Mouse (Mus musculus): ENCODE measurements around the gene Tial1. TPM values are rescaled to one million over a fixed set of nuclear protein-coding genes. Genes with fewer than 3 reads are reported as not detected.

Gene Tial1
- polyA plus RNA-seq, 1 experiment from 2014 or later = 28.5 TPM

DNA sequence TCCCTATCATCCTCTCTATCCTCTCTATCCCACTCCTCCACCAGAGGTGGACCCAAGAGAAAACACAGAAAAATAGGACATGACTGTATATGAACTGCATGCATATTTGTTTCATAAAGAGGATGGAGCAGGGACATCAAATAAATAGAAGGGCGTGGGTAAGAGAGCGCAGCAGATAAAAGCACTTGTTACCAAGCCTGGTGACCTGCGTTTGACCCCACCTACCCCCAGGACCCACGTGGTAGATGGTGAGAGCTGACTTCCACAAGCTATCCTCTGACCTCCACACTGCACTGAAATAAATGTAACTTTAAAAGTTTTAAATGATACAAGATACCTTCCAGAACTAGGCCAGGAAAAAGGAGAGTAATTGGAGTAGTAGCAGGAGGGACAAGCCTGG is 67.8 kb downstream of the Tial1 start:
- Histone ChIP-seq H3K4me3 (replicated peaks) (no peak overlapping the region), H3K9ac (no peak overlapping the region), H3K4me2 (replicated peaks) (no peak overlapping the region), H3K4me1 (peaks cover 23% of the 10 kb centered on the region; the same call in 1 of the 2 replicates), H3K9me3 (replicated peaks) (no peaks in the 10 kb centered on the region), H3K36me3 (no peaks in the 10 kb centered on the region), H3K27me3 (no peaks in the 10 kb centered on the region), H3K27ac (replicated peaks) (no peak overlapping the region)
- ATAC-seq (ENCODE audit: insufficient number of reproducible peaks, low FRiP score, low TSS enrichment, low read depth) = no peak
- WGBS = 67% methylated on average over 4 of the region's 4 CpGs

- WGBS = 28% methylated on average over 5 of the region's 5 CpGs
- Histone ChIP-seq H3K4me2 (replicated peaks) (no peak overlapping the region), H3K27me3 (no peaks in the 10 kb centered on the region), H3K4me1 (peaks cover 23% of the 10 kb centered on the region; the same call in 1 of the 2 replicates), H3K4me3 (replicated peaks) (no peak overlapping the region), H3K36me3 (no peaks in the 10 kb centered on the region), H3K9ac (no peak overlapping the region), H3K27ac (replicated peaks) (no peak overlapping the region), H3K9me3 (replicated peaks) (no peaks in the 10 kb centered on the region)
- no peak for ATAC-seq (ENCODE audit: insufficient number of reproducible peaks, low FRiP score, low TSS enrichment, low read depth)
Observed at GRCm38 (mm10) chr7:128392972-128393314, 68.6 kb downstream of the Tial1 start.

DNA sequence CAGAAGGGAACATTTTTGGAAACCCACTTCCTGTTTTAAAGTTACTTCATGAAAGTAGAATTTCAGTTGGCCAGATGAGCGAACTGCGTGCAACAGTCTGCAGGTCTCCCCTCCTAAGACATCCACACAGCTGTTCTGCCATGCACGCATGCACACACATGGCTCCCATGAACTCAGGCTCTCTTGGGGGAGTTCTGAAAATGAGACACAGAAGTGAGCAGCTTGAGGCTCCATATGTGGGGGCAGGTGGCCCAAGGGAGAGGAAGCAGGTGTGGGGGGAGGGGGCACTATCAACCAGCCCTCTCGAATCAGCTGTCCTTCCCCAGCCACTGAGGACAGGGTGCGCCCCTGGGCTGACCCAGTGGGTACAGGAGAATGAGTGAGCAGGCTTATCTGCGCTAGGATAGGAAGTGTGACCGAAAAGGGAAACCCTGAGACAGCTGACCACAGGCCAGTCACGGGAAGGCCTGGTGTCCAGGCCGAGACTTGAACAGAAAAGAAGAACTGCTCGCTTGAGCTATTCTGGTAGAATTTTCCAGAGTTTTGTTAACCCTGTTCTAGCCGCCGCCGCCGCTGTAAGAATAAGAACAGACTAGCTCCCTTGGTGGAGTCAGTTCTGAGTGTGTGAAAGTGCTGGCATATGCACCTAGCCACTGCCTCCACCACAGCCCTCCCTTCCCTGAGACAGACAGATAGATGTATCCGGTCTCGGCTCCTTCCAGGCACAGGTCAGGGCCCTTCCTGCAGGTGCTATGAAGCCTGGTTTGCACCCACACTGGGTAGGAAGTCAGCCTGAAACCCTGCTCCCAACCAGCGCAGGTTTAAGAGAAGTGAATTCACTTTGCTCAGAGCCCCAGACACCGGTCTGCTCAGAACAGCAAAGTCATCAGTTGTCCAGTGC is 69.2 kb downstream of the Tial1 start:
- Histone ChIP-seq H3K4me1 (peaks cover 23% of the 10 kb centered on the region; the same call in 1 of the 2 replicates), H3K4me2 (replicated peaks) (no peak overlapping the region), H3K9ac (no peak overlapping the region), H3K9me3 (replicated peaks) (no peaks in the 10 kb centered on the region), H3K36me3 (no peaks in the 10 kb centered on the region), H3K4me3 (replicated peaks) (no peak overlapping the region), H3K27ac (replicated peaks) (no peak overlapping the region; the same call in 1 of the 2 replicates), H3K27me3 (no peaks in the 10 kb centered on the region)
- ATAC-seq (ENCODE audit: insufficient number of reproducible peaks, low FRiP score, low TSS enrichment, low read depth) = no peak
- WGBS = 68% methylated on average over 18 of the region's 18 CpGs

DNA sequence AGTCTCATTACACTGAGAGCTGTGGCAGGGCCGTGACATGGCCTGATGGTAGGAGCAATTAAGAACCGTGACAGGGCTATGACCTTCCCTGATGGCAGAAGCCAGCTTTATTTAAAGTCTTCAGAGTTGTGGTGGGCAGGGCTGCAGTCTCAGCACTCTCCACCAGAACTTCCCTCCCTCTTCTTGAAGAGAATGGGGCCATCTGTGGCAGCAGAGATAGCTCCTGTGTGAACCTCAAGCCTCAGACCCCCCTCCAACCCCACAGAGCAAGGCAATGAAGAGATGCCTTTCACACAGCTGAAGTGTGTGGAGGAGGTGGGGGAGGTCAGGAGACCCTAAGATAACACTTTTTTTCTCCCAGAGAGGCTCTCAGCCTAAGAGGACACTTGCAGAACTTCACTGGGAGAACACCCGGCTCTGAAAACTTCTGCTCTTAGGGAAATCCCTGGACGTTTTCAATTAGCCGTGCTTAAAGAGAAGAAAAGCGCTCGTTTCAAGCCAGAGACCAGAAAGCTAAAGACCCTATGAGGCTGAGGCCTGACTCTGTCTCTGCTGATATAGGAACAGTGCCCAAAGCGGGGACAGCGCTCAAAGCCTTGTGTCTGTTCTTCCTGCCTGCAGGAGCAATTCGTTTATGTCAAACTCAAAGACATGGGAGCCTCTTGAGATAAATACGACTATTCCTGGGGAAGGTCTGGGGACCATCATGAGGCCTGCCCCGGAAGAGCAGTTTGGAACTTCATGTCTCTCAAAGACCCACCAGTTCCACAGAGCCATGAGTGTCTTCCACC is 70.1 kb downstream of the Tial1 start:
- Histone ChIP-seq H3K9ac (no peak overlapping the region), H3K4me2 (replicated peaks) (no peak overlapping the region), H3K27ac (replicated peaks) (peak overlapping the region; percentile 60), H3K27me3 (no peaks in the 10 kb centered on the region), H3K4me3 (replicated peaks) (no peak overlapping the region), H3K9me3 (replicated peaks) (no peaks in the 10 kb centered on the region), H3K4me1 (peaks cover 23% of the 10 kb centered on the region; the same call in 1 of the 2 replicates), H3K36me3 (no peaks in the 10 kb centered on the region)
- ATAC-seq (ENCODE audit: insufficient number of reproducible peaks, low FRiP score, low TSS enrichment, low read depth) = no peak
- 36% methylated on average over 12 of the region's 12 CpGs for WGBS

Small RNAs within 50 kb of the gene (microRNA-seq; reads per million reads assigned to microRNA genes)
- gene Gm24365 (ENCODE audit: borderline number of aligned reads) = not detected

Other genes with a start within 250 kb of the Tial1 start
- gene Armc5, start 224.4 kb downstream of the Tial1 start, polyA plus RNA-seq (2015; fragmentation: Nextera tagmentation; extraction: Ambion mirVana) = 19.4 and 19.6 TPM in 2 replicates
- 7.8 and 9.1 TPM in 2 replicates for gene 9130023H24Rik, start 223.7 kb downstream of the Tial1 start, polyA plus RNA-seq (2015; fragmentation: Nextera tagmentation; extraction: Ambion mirVana)
- gene Tgfb1i1, start 214.9 kb downstream of the Tial1 start, polyA plus RNA-seq (2015; fragmentation: Nextera tagmentation; extraction: Ambion mirVana) = 86.1 and 86.5 TPM in 2 replicates
- gene Slc5a2, start 196.1 kb downstream of the Tial1 start, polyA plus RNA-seq (2015; fragmentation: Nextera tagmentation; extraction: Ambion mirVana) = not detected in 2 replicates
- 26.6 and 27.0 TPM in 2 replicates for gene BC017158, start 163.5 kb downstream of the Tial1 start, polyA plus RNA-seq (2015; fragmentation: Nextera tagmentation; extraction: Ambion mirVana)
- 14.0 and 14.8 TPM in 2 replicates for gene Rgs10, start 43.0 kb downstream of the Tial1 start, polyA plus RNA-seq (2015; fragmentation: Nextera tagmentation; extraction: Ambion mirVana)
- gene Bag3, start 61.9 kb upstream of the Tial1 start, polyA plus RNA-seq (2015; fragmentation: Nextera tagmentation; extraction: Ambion mirVana) = 22.1 and 22.5 TPM in 2 replicates
- gene Inpp5f, start 149.6 kb upstream of the Tial1 start, polyA plus RNA-seq (2015; fragmentation: Nextera tagmentation; extraction: Ambion mirVana) = 15.6 and 18.8 TPM in 2 replicates